Mouse (Mus musculus) frontal cortex, adult 2 months (tissue): Measurements from ENCODE around the gene Osbpl2. TPM values are rescaled to one million over a fixed set of nuclear protein-coding genes. Genes with fewer than 3 reads are reported as not detected.

Experiments used
- DNase-seq, 2 experiments: peaks; one replicate each; pipeline ENCODE4 v3.0.0; 2022; ENCODE audit warnings: low spot score in 1 of 2; ENCODE audit errors: extremely low spot score in 1 of 2
- polyA plus RNA-seq: library from polyadenylated mRNA; depleted of rRNA; stranded (reverse); fragments of >200 nt; gene quantifications from 2 replicates; pipeline ENCODE4 v1.2.3, GENCODE M21; 2012; rRNA removed

The Osbpl2 gene
- polyA plus RNA-seq, 1 experiment: 48.7 TPM

DNA sequence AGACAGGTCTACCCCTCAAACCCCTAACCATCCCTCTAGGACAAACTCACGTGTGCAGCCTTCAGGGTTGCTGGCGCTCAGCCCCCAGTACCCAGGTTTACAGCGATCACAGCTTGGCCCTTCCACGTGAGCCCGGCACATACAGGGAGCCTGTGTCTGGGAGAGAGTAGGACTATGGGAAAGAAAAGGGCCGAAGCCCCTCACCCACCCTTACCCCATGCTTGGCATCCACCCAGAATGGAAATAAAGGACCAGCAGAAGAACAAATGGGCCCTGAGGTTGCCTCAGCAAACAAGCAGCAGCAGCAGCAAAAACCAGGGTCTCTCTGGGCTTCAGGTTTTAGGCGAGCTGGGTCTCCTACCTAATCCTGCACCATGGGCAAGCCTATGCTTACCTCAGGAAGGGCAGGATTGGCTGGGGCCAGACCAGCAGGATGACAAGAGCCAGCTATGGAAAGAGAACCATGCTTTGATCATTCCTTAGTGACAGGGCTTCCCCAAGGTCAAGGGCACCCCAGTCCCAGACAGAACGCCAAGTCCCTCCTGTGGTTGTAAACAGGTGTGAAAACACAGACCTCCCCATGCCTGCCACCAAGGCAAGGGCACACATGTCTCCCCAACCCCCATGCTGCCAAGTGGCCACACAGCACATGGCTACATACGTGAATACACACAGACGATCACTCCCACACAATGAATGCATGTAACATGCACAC, 78.4 kb downstream of the Osbpl2 start:
- DNase-seq: no peak

DNA sequence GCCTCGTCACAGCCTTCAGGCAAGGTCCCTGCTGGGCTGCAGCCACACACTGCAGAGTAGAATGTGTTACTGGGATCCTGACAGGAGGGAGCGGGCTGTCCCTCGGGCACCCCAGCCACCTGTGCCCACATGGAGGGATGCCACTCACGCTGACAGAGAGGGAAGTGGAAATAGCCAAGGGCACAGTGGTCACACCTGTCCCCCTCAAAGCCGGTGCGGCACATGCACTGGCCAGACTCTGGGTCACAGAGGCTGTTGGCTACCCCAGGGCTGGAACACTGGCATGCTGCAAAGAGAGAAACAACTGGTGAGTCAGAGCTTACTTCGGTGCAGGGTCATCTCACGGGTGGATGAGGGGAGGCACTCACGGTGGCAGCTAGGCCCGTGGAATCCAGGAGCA, 79.7 kb downstream of the Osbpl2 start:
- DNase-seq: no peak

DNA sequence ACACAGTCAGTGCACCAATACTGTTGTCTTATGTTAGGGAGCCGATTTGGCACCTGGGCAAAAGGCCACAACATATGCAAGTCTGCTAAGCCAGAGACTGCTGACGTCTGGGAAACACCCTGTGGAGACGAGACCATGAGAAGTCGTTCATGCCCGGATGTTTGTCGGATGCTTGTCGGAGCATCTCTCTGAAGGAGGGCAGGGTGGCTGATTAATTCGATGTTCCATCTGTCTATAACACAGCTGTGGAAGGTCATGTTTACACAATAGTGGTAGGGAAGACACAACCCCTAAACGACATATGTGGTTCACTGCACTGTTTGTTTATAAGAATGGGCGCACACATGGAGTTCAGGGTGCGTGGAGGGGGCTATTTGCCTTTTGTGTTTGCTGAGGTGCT, 81.6 kb downstream of the Osbpl2 start:
- DNase-seq: no peak

DNA sequence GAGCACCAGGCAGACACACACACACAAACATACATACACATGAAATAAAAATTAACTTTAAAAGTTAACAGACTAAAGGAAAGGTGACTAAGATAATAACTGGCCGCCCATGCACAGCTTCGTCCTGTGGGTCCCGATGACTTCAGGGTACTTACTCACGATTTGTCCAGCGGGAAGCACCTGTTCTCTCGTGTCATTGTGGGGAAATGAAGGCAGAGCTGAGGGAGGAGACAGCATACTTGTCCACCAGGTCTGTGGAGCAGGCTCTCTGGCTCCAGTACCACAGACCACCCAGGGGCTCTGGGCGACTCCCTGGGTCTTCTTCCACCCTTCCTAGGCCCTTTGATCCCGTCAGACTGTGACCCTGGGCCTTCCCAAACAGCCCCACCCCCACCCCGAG, 82.2 kb downstream of the Osbpl2 start:
- DNase-seq: no peak

DNA sequence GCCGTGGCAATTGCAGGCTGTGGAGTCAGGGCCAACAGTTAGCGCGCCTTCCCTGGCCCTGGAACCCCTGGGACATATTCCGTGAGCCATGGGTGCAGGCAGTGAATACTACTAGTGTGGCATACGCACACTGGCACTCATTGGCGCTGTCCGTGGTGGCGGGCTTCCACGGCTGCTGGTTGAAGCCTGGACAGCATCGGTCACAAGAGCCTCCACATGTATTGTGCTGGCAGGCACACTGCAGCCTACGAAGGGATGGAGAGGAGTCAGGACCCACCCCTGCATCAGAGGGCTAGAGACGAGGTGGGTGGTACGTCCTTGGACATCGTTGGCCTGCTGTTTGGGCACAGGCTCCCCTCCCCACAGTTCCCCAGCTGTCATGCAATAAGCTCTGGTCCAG, 83.2 kb downstream of the Osbpl2 start:
- no peak for DNase-seq

DNA sequence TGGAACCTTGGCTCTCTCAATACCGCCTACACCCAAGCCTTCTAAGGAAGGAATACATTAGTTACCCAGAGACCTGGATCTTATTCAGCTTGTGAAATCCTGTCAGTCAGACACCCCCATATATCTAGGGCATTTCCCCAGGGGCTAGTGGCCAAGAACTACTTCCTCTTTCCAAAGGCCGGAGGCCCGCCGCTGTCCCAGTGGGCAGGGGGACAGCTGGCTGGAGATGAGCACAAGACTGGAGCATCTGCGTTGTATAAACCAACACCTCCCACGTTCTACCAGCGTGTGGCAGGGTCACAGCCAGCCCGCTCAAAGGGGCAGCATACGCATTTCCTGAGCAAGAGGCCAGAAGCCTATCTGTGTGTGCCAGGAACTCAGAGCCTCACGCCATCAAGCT, 83.7 kb downstream of the Osbpl2 start:
- peak in 1 of 2 experiments; percentile 25 for DNase-seq

DNA sequence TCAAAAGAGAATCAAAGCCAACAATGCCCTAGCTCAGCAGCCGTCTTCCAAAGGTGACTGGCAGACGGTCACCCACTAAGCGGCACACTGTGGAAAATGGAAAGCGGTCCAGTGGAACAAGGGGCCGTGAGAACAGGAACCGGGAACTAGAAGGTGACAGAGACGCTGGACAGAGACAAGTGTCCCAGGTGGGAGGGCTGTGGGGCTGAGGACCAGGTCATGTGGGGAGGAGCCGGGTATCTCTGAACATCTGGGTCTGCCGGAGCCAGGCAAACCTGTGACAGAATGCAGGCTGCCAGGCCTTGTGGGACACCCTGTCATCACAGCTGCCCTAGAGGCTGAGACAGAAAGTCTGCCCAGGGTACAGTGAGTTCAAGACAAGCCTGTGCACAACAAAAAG, 85.4 kb downstream of the Osbpl2 start:
- DNase-seq: no peak

DNA sequence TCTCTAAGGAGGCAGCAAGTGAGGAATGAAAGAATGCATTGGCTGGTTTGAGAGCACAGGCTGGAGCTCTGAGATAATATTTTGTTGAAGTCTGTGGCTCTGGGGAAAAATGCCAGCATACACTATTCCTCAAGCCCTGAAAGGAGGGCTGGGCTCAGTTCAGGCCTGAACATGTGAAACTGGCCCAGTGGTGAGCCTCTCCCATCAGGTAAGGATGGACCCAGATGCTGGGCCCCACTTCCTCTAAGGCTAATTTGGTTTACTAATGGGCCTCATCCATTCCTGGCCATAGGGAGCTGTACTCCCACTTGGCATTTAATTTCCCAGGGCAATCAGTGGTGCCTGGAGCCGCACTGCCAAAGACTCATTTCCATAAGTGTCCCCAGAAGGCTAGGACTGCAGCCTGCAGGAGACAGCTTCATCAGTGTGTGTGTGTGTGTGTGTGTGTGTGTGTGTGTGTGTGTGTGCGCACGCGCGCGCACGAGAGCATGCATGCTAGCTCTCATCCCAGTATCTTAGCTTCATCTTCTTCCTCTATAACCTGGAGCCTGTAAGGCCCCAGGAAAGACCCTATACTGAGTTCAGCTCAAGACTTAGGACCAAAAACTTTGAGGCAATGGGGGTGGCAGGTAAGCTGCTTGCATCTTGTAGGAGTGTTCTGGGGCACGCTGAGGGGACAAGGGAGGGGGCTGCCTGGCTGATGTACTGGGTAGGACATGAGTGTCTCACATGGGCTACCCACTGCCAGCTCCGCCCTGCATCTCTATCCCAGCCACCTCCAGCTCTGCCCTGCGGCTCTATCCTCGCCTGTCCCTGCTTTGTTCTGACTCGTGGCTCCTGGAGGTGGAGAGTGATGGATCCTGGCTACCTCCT, 86.2 kb downstream of the Osbpl2 start:
- no peak for DNase-seq

DNA sequence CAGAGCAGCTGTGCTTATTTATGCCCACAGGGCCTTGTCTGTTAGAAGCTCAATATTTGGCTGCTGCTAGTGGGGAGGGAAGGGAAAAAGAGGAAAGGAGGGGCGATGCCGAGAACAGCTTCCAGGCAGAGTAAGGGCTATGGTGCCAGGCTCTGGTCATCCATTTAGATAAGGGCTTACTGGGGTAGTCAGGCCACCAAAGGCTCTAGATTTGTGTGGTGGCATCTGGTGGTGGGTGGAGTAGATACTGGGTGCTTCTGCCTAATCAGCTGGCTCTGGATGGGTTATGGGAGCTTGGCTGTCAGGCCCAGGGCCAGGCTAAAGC, 86.8 kb downstream of the Osbpl2 start:
- no peak for DNase-seq

DNA sequence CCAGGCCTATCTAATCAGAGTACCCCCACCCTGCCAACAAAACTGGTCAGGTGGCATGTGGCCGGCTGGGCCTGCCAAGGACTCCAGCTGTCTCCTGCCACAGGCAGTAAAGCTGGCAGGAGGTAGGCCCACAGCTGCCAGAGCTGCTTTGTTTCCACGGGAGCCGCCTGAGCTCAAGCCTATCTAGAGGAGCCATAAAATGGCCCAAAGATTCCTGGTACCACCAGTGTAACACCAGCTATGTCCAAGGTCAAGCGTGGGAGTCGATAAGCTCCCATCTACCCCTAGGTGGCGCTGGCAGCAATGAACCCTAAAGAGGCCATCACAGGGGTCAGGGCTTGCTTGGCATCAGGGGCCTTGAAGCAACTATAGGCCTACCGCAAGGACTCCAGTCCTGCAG, 88.7 kb downstream of the Osbpl2 start:
- DNase-seq: no peak

DNA sequence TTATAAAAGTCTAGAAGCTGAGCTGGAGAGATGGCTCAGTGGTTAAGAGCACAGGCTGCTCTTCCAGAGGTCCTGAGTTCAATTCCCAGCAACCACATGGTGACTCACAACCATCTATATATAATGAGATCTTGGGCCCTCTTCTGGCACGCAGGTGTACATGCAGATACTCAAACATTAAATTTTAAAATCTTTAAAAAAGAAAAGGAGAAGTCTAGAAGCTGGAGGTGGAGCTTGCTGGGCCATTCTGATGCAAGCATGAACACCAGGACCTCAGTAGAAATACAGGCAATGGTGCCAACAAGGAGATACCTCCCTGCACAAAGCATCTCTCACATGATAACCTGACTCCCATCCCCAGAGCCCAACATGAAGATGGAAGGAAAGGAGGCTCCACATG, 89.9 kb downstream of the Osbpl2 start:
- DNase-seq: no peak

DNA sequence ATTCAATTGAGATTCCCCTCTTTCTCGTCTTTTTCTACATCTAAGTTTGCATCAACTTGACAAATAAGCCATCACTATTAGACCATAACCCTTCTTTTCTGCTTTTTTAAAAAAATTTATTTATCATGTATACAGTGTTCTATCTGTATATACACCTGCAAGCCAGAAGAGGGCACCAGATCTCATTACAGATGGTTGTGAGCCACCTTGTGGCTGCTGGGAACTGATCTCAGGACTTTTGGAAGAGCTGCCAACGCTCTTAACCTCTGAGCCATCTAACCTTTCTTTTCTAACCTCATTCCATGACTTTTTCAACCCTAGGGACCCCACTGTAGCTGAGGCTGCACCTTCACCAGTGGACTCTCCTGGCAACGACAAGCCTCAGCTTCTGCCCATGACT, 93.1 kb downstream of the Osbpl2 start:
- no peak for DNase-seq

Other genes with a start within 250 kb of the Osbpl2 start
- 14.1 and 15.1 TPM in 2 replicates for gene Taf4, start 142.7 kb upstream of the Osbpl2 start, polyA plus RNA-seq
- gene Lsm14b, start 94.3 kb upstream of the Osbpl2 start, polyA plus RNA-seq: 85.2 and 88.4 TPM in 2 replicates
- 200 and 230 TPM in 2 replicates for gene Psma7, start 76.9 kb upstream of the Osbpl2 start, polyA plus RNA-seq
- 35.2 and 35.5 TPM in 2 replicates for gene Ss18l1, start 76.8 kb upstream of the Osbpl2 start, polyA plus RNA-seq
- 28.8 and 31.5 TPM in 2 replicates for gene Mtg2, start 48.7 kb upstream of the Osbpl2 start, polyA plus RNA-seq
- 95.6 and 98.2 TPM in 2 replicates for gene Hrh3, start 14.8 kb upstream of the Osbpl2 start, polyA plus RNA-seq
- 94.8 and 102 TPM in 2 replicates for gene Adrm1, start 52.2 kb downstream of the Osbpl2 start, polyA plus RNA-seq
- 15.9 TPM in 2 replicates for gene Lama5, start 106.6 kb downstream of the Osbpl2 start, polyA plus RNA-seq
- 1,869 and 1,955 TPM in 2 replicates for gene Rps21, start 138.1 kb downstream of the Osbpl2 start, polyA plus RNA-seq
- 31.1 and 33.3 TPM in 2 replicates for gene Cables2, start 154.2 kb downstream of the Osbpl2 start, polyA plus RNA-seq
- gene Rbbp8nl, start 170.6 kb downstream of the Osbpl2 start, polyA plus RNA-seq: 0.04 TPM in 1 of 2 replicates, not detected in the other
- not detected in 2 replicates for gene Gata5, start 215.4 kb downstream of the Osbpl2 start, polyA plus RNA-seq